Mouse (Mus musculus): ENCODE measurements around the gene Lin7c. TPM values are rescaled to one million over a fixed set of nuclear protein-coding genes. Genes with fewer than 3 reads are reported as not detected.

Gene Lin7c
- polyA plus RNA-seq, 1 experiment, result not detected

DNA sequence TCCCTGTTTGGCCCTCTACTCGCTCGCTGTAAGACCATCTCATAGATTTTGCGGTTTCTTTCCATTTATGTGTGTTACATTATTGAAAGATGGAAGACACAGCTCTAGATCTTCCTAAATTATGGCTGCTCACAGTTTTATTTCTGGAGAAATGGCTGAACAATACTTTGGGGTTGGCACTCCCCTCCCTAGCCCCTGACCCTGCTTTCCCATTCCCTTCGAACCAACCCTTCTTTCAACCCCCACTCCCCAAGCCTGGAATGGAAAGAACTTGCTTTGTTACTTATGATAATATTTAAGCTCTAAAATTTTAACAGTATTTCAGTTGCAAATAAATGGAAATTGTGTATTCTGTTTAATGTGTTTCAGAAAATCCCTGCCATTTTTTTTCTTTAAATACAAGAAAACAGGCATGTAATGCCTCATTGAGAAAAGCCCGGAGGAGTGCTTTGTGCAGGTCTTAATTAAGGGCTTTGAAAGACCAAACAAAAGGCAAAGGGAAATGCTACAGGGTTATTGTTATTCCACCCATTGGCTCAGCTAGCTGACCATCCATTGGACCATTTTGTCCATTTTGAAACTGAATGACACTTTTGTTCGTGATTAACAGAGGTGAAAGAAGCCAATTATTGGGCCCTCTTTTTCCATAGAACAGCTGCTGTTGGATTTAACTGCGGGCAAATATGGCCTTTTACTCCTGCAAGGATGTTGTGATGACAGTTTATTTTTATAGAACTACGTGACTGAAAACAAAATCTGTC lies 52.3 kb downstream of the Lin7c start:
- H3K4me3 ChIP-seq (ENCODE audit: insufficient read depth, low read depth, low read length), result no peak overlapping the region
- H3K27ac ChIP-seq (ENCODE audit: insufficient read depth, low read depth, low read length), result no peak overlapping the region
- TF ChIP-seq POLR2A (IDR thresholded peaks at IDR 0.05; ENCODE audit: insufficient read depth, low read depth, low read length), result no peak
- no peak for TF ChIP-seq CTCF (IDR thresholded peaks at IDR 0.05; ENCODE audit: insufficient read depth, low read depth, low read length)
- WGBS, result 54% methylated on average over 8 of the region's 8 CpGs
- peaks cover 8% of the 10 kb centered on the region for H3K4me1 ChIP-seq (ENCODE audit: control insufficient read depth, insufficient read depth, low read length)

DNA sequence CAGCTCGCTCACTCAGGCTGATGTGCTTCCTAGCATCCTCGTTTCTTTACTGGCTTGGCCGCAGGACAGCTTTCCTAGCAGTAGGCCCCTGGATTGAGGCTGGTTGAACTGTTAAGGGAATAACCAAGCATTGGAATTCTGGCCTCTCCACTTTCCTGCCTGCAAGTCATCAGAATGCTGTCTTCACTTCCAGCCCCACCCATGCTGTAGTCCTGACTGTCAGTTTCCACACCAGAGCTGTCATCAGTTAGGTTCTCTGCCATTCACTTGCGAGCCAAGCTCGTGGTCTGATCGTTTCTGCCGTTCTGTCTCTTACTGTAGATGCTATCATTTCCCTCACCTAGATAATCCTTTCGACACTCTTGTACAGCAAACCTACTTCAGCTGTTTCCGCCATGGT lies 54.3 kb downstream of the Lin7c start:
- TF ChIP-seq POLR2A (IDR thresholded peaks at IDR 0.05; ENCODE audit: insufficient read depth, low read depth, low read length) (no peak), CTCF (IDR thresholded peaks at IDR 0.05; ENCODE audit: insufficient read depth, low read depth, low read length) (no peak)
- Histone ChIP-seq H3K4me1 (ENCODE audit: control insufficient read depth, insufficient read depth, low read length) (peaks cover 8% of the 10 kb centered on the region), H3K27ac (ENCODE audit: insufficient read depth, low read depth, low read length) (no peak overlapping the region), H3K4me3 (ENCODE audit: insufficient read depth, low read depth, low read length) (no peak overlapping the region)
- 88% methylated on average over 9 of the region's 9 CpGs for WGBS

DNA sequence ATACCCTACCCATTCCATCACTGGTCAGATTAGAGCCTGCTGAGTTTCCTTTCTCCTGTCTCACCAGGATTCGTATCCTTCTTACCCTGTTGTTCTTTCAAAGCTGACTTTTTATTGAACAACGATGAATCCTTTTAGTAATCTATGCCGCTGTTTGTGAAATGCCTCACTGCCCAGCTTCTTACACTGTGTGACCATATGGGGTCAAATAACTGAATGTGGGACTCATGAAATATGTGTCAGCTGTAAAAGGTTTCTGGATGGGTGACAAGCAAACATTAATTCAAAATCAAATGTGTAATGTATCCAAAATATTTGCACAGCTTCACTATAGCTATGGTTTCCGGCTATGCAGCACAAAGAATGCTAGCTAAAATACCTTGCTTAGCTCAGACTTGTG lies 54.9 kb downstream of the Lin7c start:
- TF ChIP-seq CTCF (IDR thresholded peaks at IDR 0.05; ENCODE audit: insufficient read depth, low read depth, low read length) (no peak), POLR2A (IDR thresholded peaks at IDR 0.05; ENCODE audit: insufficient read depth, low read depth, low read length) (no peak)
- peaks cover 8% of the 10 kb centered on the region for H3K4me1 ChIP-seq (ENCODE audit: control insufficient read depth, insufficient read depth, low read length)
- no peak overlapping the region for H3K4me3 ChIP-seq (ENCODE audit: insufficient read depth, low read depth, low read length)
- H3K27ac ChIP-seq (ENCODE audit: insufficient read depth, low read depth, low read length), result no peak overlapping the region
- WGBS, result 86% methylated on average over 4 of the region's 4 CpGs

DNA sequence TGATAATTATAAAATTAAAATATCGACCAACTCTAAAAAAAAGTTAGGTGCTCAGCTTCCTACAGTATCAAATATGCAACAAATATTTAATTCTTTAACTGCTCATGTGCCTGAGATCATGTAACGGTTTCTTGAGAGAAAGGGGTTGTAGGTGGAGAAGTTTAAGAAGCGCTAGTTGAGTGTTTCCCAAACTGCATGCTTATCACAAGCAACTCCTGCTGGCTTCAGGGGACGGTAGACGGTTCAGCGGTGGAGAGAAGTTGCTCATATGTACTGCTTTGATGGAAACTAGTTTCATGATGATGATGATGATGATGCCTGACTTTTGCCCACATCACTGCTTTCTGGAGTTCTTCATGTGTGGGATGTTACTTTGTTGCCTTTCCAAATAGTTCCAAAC lies 55.8 kb downstream of the Lin7c start:
- peaks cover 8% of the 10 kb centered on the region for H3K4me1 ChIP-seq (ENCODE audit: control insufficient read depth, insufficient read depth, low read length)
- WGBS, result 85% methylated on average over 6 of the region's 6 CpGs
- no peak overlapping the region for H3K27ac ChIP-seq (ENCODE audit: insufficient read depth, low read depth, low read length)
- TF ChIP-seq CTCF (IDR thresholded peaks at IDR 0.05; ENCODE audit: insufficient read depth, low read depth, low read length) (no peak), POLR2A (IDR thresholded peaks at IDR 0.05; ENCODE audit: insufficient read depth, low read depth, low read length) (no peak)
- H3K4me3 ChIP-seq (ENCODE audit: insufficient read depth, low read depth, low read length), result no peak overlapping the region

DNA sequence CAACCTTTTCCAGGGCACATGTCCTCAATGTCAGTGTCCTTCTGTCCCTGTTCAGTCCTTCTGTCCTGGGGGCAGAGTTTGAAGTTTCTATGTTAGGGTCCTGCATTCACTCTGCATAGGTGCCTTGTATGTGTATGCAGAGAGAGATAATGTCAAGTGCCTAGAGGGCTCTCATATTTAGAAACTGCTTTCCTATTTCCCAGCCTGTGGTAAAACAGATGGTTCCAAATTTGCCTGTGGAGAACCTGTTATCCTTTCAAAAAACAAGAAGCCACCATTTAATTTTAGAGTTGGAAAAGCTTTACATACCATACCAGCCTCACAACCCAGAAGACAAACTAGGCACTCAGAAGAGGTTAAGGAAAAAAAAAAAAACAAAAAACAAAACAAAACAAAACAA lies 58.9 kb downstream of the Lin7c start:
- Histone ChIP-seq H3K4me3 (ENCODE audit: insufficient read depth, low read depth, low read length) (no peak overlapping the region), H3K4me1 (ENCODE audit: control insufficient read depth, insufficient read depth, low read length) (peaks cover 15% of the 10 kb centered on the region), H3K27ac (ENCODE audit: insufficient read depth, low read depth, low read length) (no peak overlapping the region)
- TF ChIP-seq CTCF (IDR thresholded peaks at IDR 0.05; ENCODE audit: insufficient read depth, low read depth, low read length) (no peak), POLR2A (IDR thresholded peaks at IDR 0.05; ENCODE audit: insufficient read depth, low read depth, low read length) (no peak)

DNA sequence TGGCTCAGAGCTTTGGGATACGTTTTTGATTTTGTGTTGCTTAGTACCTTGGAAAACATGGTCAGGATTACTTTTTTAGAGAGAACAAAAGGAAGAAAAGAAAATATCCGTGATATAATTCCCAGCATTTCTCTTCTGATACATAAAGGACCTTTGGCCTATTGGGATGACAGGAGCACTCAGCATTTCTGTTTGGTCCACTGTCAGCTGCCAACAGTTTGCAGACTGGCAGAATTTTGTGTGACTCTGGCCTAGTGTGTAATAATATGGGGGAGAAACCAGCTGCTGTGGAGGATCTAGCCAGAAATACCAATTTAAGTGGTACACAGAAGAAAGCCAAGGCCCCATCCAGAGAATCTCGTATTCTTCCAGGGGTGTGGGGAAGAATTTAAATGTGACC lies 59.7 kb downstream of the Lin7c start:
- TF ChIP-seq POLR2A (IDR thresholded peaks at IDR 0.05; ENCODE audit: insufficient read depth, low read depth, low read length) (no peak), CTCF (IDR thresholded peaks at IDR 0.05; ENCODE audit: insufficient read depth, low read depth, low read length) (no peak)
- no peak overlapping the region for H3K27ac ChIP-seq (ENCODE audit: insufficient read depth, low read depth, low read length)
- peaks cover 13% of the 10 kb centered on the region for H3K4me1 ChIP-seq (ENCODE audit: control insufficient read depth, insufficient read depth, low read length)
- 54% methylated on average over 3 of the region's 3 CpGs for WGBS
- H3K4me3 ChIP-seq (ENCODE audit: insufficient read depth, low read depth, low read length), result no peak overlapping the region

Other genes with a start within 250 kb of the Lin7c start
- not detected in 2 replicates for gene Bdnf, start 216.2 kb upstream of the Lin7c start, polyA plus RNA-seq (2012; ENCODE audit: insufficient read depth, insufficient read length, low replicate concordance, missing spikeins)
- gene Lgr4, start 26.8 kb downstream of the Lin7c start, polyA plus RNA-seq (2012; ENCODE audit: insufficient read depth, insufficient read length, low replicate concordance, missing spikeins), result not detected in 2 replicates
- gene Ccdc34, start 127.0 kb downstream of the Lin7c start, polyA plus RNA-seq (2012; ENCODE audit: insufficient read depth, insufficient read length, low replicate concordance, missing spikeins), result not detected in 2 replicates